Mouse (Mus musculus) frontal cortex, postnatal 25 days (tissue): ENCODE results near the gene Ppp1r3c.
"Not testable (repeated sequence)": the region's sequence is repeated elsewhere in the genome, so short reads cannot be mapped to it uniquely, and the experiment has no call there.

Experiments
- DNase-seq, 2 experiments: peaks; one replicate each; pipeline ENCODE4 v3.0.0; 2022; ENCODE audit warnings: low spot score in 2 of 2

Ppp1r3c gene

DNA sequence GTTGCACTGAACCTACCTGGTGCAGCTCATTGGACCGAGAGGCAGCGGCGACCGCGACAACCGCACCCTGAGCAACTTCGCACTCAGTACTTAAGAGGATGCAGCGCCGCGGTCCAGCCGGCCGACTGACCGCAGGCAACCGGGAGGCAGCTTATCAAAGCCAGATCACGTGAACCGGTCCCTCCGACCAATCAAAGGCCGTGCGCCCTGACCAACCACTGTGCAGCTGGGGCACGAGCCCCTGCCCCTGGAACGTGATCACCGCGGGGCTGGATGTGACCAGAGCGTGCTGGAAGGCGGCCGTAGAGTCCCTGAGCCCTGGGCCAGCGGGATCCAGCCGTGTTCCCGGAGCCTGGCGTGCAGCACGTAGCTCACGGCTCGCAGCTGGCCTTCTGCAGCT lies at the start of gene Ppp1r3c:
Gene Ppp1r3c, minus strand, starts transcription at position 117 of the 400 bp plus-strand sequence.
- DNase-seq: peak; percentile 67 to 74

DNA sequence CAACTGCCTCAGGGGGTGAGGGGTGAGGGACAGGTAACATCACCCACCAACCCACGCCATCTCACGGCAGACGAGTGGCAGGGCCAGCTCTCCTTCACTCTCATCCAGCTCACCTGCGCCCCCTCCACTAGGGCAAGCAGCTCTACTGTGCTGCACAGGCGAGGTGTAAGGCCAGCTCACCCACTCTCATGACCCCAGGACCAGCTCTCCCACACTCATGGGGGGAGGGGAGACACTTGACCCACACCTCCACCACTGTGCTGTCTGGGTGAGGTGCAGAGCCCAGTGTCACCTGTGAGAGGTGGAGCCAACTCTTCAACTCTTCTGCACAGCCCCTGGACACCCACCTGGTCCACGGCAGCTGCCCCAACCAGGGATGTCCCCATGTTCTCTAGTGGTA lies 46.7 kb upstream of the Ppp1r3c start:
- DNase-seq: no peak

DNA sequence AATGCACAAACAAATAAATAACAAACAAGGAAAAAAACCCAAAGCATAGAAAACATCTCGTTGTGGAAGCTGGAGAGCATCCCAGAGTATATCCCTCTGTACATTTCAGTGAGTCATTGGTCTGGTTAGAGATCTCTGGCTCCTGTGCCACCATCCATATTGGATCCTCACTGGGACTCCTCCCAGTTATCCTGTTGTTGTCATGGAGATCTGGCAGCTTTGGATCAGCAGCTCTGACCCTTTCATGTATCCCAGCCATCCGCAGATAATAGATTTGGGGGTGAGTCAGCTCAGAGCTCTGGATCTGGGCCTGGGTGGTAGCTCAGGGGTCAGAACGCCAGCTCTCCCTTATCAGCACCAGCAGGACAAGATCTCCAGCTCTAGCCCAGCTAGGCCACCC lies 46.1 kb upstream of the Ppp1r3c start:
- DNase-seq: no peak

DNA sequence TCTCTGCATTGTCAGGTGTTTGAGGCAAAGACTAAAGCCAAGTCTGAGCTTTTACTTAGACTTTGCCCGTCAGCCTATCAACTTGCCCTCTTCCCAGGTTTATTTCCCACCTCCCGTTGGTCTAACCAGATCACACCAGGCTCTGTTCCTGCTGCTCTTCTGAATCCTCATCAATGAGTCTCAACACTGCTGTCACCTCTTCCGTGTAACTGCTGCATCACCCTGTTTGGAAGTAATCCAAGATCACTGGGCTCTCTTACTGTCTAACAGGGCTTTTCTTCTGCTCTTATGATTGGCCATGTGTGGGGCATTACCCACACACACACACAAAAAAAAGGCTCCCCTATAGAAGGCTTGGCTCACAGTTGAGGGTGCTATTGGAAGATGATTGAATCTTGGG lies 45.5 kb upstream of the Ppp1r3c start:
- DNase-seq: no peak

DNA sequence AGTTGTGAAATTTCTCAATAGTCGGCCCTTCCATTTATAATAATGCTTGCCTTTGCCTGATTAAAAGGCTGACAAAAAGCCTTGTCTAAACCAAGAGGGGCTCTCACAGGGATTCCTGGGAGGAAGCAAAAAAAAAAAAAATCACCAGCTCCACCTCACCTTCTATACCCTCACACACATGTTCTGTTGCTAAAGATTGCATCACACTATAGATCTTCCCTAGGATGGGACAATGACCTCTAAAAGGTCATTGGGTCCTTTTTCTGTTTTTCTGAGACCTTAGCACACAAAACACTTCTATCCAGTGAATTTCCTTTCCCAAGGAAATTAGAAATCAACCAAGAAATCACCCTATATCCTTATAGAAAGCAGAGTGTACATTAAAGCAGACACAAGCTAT lies 43.9 kb upstream of the Ppp1r3c start:
- no peak for DNase-seq

DNA sequence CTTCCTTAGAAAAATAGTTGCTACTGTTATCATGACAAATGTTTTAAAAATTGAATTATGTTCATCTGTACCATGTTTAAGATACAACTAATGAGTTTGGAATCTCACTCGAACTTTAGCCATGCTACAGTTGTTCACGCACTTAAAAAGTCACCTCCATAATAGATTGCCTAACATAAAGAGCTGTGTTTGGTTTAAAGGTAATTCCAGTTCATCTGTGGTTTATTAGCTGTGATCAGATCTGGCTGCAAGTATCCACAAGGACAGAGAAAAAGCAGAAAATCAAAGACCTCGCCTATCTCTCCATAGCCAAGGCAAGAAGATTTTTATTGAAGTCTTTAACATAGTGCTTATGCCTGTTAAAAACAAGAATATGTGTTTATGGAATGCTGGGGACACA lies 43.3 kb upstream of the Ppp1r3c start:
- no peak for DNase-seq

DNA sequence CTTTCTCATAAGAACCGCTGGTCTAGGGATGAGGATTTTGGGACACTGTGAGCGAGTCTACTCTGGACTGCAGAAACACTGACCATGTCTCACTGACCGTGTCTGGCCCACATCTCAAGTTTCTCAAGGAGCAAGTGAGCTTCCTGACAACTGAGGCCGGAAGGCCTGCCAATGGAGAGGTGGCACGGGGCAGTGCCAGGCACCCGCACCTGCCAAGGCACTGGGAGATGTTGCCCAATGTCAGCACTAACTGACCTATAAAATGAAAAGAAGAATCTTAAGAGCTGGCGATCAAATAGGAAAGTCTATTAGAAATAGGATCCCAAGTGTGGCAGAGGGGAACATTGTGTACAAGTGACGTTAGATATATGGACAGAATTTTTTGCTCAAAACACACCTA lies 39.1 kb upstream of the Ppp1r3c start:
- DNase-seq: no peak

DNA sequence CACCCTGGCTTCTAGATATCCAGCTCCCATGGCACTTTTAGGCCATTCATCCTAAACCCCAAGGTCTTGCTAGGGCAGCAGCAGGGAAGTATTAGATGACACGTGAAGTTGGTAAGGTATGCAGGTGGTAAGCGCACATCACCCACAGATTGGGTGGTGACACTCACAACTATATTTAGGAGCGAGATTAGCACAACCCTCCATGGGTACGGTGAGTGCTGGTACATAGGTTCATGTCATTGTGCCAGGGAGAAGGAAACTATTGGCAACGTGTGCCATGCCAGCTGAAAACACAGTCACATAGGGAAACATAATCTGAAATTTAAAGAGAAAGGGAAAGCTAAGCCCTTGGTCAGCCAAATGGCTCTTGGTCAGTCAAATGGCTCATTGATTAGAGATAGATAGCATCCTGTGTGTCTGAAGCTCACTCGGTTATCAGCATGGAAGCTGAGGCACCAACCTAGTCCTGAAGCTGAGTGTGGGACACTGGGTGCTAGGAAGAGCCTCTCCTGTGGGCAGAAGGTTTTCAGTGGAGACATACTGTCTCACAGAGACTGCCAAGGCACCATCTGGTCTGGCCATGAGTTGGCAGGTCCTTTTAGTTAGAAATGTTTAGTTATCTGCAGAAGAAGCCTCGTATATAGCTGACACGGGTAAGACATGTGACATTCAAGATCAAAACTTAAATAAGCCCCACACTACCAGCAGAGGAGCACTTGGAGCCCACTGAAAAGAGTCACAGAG lies 37.4 kb upstream of the Ppp1r3c start:
- DNase-seq: no peak

DNA sequence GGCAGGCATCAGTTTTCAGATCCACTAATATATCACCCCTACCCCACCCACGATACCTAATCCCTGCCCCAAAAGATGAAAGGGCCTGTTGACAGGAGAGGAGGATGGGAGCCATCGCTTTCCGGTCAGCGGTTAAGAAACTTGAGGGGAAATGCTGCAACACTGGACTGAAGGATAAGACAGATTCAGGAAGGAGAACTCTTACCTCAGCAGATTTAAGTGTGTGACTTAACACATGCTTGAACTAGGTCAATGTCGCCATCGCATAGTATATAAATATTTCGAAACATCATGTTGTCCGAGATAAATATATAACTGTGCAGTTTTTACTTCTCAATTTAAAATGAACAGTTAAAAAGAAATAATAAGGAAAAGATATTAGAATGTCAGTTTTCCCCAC lies 31.6 kb upstream of the Ppp1r3c start:
- no peak for DNase-seq

DNA sequence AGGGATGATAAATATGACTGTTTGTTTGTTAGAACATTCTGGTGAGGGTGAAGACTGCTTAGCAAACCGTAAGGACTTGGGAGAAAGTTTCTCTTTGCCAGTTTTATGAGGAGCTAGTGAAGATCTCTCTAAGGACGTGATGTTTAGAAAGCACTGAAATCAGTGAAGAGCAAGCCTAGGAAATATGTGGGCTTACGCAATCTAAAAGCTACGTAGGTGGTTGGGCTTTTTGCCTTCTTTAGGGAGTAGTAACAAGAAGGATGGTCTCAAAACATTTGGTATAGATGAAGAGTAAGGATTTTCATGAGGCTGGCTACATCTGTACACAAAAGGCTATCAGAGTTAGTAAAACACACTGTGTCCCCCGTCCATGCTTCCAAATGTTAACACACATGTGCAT lies 28.0 kb upstream of the Ppp1r3c start:
- no peak for DNase-seq

DNA sequence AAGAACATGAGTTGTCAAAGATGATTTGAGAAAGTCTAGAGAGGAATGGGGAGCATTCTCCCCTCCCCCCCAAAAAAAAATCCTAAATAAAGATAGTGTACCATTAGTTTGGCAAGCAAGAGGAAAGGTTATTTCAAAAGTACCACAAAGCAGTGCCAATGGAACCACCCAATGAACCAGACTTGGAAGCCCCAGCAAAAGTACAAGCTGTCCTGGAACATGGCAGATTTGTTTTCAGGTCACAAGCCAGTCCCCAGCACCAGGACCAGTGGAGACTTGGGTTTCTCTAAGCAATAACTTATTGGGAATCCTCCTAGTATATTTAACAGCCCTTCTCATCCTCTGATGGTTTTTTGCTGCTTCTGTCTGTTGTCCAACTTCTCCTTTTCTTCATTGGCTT lies 12.5 kb upstream of the Ppp1r3c start:
- DNase-seq: no peak

DNA sequence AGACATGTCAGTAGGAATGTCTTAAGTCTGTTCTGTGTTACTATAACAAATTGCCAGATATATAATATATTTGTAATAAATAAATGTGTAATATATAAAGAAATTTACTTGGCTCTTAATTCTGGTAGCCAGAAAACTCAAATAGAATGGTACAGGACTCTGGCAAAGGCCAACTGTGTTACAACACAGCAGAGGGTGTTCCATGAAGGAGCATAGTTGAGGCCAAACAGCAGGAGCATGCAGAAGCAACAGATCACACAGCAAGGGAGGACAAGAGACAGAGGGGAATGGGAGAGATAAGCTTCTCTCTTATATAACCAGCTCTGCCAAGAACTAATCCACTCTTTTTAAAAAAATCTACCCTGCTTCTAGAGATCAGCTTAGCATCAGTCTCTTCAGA lies 5.9 kb upstream of the Ppp1r3c start:
- no peak for DNase-seq

DNA sequence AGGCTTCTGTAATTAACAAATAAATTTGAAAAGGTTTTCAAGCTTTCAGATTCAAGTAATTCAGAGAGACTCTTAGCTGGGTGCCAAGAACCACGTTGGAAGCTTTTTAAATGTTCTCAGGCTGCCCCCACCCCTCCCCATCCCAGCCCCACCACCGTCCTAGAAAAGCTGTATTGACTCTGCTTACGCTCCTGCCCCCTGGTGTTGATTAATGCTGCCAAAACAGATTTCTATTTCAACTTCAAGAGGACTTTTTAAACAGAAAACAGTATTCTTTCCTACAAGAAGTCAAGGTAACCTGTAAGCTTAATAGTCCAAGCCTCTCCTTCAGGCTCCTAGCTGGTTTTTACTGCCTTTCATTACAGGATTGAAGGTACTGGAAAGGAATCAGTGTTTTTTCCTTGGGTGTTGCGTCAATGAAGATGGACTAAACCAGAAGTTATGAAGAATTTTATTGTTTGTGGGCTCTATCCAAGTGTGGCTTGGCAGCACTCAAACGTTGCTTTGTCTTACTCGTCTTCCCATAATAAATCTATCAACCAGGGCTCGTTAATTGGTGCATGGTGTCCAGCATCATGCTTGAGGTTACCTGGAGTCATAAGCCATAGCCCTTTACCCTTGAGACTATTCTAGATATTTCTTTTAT lies 3.2 kb upstream of the Ppp1r3c start:
- no peak for DNase-seq

DNA sequence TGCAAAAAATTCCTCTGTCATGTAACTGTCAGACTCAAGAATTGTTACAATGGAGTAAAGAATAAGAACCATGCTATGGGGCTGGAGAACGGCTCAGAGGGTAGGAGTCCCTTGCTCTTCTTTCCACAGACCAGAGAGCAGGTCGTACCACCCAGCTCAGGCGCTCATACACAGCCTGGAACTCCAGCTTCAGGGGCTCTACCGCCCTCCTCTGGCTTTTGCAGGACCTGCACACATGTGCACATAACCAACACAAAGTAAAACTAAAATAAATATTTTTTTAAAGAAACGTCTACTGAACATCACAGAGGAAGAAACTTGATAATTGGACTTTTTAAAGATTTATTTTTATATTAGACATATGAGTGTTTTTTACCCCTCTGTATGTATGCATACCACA lies 1.6 kb upstream of the Ppp1r3c start:
- no peak for DNase-seq

DNA sequence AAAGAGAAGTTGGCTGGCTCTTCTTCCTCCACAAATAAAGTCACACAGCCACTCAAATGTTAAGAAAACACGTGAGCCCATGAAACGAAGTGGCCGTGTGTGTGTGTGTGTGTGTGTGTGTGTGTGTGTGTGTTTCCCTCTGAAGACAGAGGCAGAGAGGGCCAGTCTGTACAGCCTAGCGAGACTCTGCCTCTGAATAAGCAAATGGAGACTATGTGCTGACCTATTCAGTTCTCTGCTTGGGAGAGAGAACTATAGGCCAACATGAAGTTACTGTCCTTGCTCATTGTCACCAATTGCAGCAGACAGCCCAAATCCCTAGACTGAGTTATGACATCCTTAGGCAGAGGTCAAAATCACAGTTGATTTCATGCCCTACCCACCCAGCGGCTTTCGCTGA lies 634 bp upstream of the Ppp1r3c start:
- no peak for DNase-seq

DNA sequence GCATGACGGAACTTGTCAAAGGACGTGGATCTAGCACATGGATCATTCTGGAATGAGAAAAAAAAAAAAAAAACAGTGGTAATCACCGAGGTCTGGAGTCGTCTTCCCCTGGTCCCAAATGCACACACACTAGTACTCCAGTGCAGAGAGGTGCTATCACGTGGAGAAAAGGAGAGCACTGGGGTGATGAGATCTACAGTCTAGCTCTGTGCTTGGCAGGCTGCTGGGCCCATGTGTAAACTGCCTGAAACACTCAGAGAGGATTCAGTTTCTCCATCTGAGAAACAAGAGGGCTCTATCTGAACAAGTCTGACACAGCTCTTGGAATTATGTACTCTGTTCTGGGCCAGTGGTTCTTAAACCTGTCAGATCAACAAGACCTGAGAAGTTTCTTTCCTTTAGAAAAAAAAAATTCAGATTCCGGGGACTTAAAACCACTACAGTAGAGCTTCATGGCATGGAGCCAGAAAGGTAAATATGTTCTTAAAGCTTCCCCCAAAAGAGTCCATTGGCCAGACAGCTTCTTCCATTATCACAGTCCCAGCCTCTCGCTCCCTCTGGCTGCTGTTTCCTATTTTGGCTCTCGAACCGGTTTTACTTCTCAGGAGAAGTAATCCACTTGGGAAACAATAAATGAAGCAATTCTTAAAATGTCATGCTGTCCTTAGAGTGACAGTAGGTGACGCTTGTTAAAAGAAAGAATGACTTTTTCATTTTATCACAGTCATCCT lies 2.0 kb downstream of the Ppp1r3c start:
- no peak for DNase-seq

DNA sequence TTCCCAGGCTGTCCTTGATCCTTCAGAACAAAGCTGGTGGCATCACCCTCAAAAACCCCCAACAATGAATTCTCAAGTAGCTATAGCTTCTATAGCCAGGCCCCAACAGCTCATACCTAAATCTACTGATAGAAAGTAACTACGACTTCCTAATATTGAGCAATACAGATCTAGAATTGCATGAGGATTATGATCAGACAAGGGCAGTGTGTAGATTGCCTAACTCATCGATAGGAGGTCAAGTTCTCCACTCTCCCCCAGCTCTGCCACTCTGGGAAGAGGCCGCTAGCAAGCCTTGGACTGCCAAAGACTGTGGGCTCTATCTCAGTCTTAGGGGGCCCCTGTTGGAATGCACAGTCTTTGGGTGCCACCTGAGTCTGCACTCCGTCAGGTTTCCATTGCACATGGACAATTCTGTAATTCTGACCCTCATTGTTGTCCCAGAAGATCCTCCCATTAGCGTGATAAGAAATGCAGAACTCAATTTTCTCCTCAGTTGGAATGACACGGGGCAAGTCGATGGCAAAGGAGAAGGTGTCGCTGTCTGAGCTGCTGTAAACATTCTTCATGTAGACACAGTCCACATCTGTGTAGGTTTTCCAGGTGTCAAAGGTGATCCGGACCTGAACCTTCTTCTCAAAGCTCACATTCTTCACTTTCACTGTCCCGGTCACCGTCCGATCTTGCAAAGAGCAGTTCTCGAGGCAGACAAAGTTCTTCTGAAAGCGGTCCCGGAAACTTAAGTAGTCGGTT lies 3.1 kb downstream of the Ppp1r3c start:
- DNase-seq: no peak

DNA sequence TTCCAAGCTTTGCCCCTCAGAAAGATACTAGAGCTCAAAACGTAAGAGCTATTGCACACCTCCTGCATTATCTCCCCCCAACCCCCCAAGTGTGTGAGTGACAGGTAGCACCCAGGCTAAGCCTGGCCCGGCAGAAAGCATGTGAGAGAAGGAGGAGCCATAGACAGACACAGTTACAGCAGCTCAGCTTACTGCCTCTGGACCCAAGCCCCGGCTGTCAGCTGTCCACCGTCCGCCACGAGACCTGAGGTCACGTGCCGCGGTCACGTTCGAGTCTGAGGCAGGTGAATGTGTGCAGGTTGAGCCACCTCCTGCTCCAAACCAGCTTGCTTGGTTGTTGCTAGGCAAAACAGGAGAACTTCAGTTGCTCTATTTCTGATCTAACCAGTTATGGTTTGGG lies 5.1 kb downstream of the Ppp1r3c start:
- no peak for DNase-seq

DNA sequence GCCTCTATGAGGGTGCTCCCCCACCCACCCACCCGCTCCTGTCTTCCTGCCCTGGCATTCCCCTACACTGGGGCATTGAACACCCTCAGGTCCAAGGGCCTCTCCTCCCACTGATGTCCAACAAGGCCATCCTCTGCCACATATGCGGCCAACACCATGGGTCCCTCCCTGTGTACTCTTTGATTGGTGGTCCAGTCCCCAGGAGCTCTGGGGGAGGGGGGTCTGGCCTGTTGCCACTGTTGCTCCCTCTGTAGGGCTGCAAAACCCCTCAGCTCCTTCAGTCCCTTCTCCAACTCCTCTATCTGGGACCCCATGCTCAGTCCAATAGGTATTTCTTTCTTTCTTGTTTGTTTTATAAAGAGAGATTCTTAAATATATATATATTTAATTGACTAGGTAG lies 6.0 kb downstream of the Ppp1r3c start:
- DNase-seq: not testable (repeated sequence)

DNA sequence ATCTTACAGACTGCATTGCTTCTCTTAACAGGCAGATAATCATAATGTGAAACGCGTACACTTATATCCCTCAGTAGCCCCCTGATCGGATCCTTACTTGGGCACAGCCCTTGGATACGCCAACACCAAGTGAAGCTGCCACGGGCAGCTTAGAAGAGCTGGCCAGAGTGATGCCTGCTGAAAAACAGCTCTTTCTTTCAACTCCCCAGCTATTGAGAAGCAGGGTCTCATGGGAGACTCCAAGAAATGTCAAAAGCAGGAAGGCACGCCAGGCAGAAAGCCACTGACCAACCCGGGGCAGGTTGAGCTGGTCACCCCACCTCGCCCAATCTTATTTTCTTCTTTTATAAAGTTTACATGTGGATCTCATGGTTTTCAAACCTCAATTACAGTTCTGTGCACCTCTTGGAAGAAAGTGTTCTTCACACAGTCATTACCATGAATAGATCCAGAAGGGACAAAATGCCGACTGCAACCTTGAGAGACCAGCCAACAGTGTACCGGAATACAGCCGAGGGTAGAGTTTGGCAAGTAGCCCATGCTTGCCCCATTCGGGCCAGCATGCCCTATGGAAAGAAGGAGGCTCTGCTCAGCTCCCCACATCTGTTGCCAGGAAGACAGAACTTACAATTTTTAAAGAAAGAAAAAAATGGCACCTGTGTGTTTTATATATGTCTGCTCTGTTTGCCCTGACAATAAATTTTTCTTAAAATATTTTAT lies 7.6 kb downstream of the Ppp1r3c start:
- no peak for DNase-seq

DNA sequence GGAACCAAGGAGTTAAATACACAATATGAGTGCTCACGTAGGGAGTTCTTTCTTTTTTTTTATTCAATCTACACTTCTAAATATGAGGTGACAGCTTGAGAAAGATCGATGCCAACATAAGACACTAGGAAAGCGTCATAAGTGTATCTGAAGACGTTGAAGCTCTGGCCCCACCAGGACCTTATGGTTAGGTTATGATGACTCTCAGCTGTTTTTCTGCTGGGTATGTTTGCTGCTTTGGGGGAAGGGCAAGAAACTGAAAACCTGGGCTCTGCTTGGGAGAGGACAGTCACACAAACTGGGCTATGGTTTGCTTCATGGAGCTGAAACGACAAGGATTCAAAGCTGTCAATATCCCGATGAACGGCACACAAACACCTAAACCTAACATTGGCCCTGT lies 11.5 kb downstream of the Ppp1r3c start:
- no peak for DNase-seq

DNA sequence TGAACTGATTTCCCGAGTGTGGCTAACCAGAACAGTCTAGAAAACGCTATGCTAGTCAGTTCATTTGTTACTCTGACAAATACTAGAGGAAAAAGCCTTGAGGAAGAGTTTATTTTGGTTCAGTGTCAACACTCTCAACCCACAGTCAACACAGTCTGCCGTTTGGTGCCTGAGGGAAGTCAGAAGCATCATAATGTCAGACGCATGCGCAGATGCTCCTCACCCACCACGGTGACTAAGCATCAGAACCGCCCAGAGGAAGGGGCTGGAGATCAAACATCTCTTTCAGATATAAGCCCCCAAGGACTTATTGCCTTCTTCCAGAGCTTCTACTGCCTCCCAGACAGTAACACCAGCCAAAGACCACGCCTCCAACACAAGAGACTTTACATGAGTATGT lies 15.3 kb downstream of the Ppp1r3c start:
- no peak for DNase-seq
